Mouse (Mus musculus): ENCODE measurements around the gene Tab3. TPM values are rescaled to one million over a fixed set of nuclear protein-coding genes. Genes with fewer than 3 reads are reported as not detected.

The Tab3 gene
- total RNA-seq (2021) (10 to 100 TPM in 1 of 2 experiments, 1 to 10 TPM in 1; 8.0 to 11.1 TPM), polyA plus RNA-seq (2012; rRNA removed) (2.9 and 3.4 TPM in 2 replicates)
- long read RNA-seq, partial matches to known transcripts = 0 of 1 reads
- long read RNA-seq, other reads (novel, unspliced or antisense) = 1 of 1 reads

DNA sequence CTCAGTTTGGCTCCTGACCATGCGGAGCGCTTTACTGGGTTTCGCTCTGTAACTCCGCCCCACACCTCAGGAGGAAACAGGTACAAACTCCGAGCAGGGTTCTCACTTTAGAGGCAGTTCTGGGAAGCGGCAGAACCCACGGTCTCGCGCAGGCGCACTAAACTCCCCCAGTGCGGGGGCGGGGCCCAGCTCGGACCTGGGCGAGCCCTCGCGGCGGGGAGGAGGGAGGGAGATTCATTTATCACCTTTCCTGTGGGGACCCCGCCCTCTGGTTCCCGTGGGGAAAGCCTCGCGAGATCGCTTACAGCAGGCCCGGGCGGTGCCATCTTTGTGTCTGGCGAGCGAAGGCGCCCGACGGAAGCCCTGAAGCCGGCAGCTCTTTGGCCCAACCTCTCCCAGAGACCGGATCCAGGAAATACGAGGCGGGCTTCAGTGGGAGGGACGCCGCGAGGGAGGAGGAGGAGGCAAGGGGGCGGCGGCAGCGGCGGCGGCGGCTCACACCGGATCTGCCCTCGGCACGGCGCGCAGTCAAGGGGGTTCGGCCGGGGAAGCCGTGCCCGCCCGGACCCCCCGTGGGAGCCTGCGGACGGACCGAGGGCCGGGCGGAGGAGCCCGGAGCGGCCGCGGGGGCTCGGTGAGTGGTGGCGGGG lies at the start of gene Tab3:
Gene Tab3, plus strand, starts transcription at position 491 of the 650 bp plus-strand sequence.
- peak; percentile 97 for DNase-seq

DNA sequence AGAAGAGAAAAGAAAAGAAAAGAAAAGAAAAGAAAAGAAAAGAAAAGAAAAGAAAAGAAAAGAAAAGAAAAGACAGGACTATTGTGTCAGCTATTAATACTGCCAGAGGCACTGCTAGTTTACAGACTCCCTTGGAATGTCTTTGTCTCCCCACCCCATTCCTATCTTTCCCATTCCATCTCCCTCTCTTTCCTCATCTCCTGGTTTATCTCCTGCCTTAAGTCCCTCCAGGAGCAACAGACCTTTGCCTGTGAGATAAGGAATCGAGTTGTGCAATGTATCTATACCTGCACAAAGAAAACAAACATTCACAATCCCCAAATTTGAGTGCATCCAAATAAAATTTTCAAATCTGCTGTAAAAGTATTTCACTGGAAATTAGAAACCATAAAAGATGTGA lies 48.3 kb upstream of the Tab3 start:
- DNase-seq = no peak

DNA sequence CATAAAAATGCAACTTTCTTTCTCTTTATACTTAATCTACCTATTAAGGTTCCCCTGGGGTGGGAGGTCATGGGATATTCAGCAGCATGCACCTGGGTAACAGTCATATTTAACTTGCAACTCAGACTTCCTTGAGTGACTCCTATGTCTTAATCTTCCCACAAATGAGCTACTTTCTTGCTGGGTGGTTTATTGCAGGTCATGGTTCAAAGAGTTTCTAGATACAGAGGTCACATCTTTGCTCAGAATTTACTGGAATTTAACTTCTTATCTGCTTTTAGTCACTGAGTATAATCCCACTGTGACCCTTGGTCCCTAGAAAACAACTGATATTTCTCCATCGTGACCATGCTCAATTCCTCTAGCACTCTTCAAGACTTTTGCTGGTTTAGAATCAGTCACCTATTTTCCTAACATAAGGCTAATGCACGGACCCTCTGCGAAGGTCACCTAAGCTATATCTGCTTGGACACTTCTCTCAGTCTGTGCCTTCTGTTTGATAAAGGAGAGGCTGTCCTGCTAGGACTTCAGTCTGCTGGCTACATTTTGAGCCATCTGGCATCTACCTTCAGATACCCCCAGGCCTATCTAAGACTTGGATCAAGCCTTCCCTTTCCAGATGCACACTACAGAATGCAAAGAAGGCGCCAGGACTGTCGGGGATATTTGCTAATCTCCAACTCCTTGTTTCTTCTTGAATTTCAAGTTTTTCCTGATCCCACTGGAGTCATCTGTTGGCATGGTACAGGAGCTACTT lies 47.4 kb upstream of the Tab3 start:
- no peak for DNase-seq

DNA sequence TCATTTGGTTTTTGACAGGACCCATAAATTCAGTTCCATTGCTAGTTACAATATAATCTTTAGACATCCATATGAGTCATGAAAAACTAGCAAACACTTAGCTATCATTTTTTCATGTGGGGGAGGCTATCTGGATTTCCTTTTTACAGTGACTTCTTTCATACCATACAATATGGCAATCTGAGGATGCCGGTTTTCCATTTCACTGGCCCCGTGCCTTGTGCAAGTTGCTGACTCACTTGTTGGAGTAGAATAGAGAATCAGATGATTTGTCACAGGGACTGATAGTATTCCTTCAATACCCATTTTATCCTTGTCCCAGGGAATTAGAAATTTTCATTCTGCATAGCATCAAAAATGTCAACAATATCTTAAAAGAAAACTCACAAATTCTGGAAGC lies 14.9 kb upstream of the Tab3 start:
- DNase-seq = no peak

DNA sequence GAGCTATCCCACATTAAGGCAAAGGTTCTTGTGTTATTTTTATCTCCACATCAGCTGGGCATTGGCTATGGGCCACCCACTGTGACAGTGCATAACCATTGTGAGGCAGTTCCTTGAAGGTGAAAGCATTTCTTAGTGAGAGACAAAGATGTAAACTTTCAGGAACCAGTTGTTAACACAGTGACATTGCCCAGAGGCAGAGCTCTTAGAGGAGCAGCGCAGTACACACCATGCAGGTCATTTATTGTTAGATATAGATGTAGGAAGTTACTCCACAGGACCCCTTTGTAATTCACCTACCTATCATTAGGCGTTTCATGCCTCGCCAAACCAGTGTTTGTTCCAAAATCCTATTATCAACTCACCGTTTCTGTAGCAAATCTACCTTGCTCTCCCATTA lies 7.6 kb upstream of the Tab3 start:
- DNase-seq = no peak

DNA sequence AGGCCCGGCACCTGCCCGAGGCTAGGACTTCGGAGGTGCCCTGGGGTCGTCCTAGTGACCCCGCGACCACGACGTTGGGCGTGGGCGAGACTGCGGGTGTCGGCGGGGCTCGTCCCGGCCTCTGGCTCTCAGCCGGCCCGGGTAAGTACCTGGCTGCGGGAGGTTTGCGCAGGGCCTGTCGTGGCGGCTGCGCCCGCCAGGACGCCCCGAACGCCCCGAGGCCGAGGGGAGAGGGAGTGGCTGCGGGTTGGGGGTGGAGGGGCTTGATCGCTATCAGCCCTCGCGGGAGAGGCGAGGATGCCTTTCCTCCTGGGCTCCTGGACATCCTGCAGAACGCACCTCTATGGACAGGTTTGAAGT lies 340 bp downstream of the Tab3 start:
- DNase-seq = no peak

DNA sequence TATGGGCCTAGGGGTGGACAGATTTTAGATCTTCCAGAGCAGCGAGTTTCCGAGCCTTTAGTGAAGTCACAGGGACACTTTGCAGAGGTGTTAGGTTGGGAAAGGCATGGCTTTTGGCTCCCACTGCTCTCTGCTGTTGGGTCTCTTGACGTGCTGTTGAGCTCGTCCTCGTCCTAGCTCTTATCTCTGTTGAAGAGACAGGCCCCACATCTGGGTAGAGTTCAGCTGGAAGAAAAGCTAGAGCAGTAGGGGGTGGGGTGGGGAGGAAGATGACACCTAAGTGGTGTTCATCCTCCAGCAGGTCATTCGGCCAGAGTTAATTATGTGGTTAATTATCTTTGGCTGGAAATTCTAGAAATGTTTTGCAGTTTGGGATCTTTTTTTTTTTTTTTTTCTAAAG lies 2.5 kb downstream of the Tab3 start:
- DNase-seq = no peak

DNA sequence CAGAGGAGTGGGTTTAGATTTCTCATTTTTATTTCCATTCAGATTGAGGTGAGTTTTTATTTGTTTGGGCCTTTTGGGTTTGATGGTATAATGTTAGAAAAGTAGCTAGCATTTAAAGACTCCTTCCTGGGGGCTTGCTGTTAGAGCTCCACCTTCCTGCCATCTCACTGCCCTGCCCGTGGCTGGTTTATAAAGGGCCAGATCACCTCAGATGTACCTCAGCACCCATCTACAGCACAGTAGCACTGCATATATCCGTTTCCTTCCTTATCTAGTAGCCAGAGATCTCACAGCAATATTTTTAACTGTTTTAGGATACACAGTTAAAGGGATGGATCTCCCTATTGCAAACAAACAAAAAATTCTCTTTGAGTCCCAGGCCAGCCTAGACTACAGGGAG lies 6.9 kb downstream of the Tab3 start:
- no peak for DNase-seq

DNA sequence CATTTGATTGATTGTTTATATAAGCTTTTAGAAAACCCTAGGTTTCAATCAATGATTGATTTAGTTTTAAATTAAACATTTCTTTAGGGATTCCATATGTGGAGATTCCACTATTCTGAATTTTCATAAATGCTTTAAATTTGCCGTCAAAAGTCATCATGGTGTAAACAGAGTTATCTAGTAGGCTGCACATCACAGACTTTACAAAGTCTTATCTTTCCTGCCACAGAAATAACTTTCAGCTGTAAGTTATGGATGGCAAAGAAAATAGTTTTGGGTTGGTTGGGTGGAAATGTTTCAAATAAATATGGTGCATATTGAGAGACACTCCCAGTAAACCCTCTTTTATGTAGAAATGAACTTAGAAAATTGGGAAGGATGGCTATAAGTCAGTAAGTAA lies 8.7 kb downstream of the Tab3 start:
- no peak for DNase-seq

DNA sequence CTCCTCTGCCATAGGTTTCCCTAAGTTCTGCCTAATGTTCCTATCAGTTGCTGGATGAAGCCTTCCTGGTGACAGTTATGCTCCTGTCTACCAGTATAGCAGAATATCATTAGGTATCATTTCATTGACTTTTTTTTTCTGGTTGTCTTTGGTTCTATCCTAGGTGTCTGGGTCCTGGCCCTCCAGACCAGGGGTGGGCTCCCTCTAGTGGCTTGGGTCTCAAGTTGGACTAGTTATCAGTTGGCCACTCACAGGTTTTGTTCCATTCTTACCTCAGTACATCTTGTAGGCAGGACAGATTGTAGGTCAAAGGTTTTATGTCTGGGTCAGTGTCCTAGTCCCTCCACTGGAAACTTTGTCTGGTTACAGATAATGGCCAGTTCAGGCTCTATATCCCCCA lies 11.8 kb downstream of the Tab3 start:
- DNase-seq = no peak

DNA sequence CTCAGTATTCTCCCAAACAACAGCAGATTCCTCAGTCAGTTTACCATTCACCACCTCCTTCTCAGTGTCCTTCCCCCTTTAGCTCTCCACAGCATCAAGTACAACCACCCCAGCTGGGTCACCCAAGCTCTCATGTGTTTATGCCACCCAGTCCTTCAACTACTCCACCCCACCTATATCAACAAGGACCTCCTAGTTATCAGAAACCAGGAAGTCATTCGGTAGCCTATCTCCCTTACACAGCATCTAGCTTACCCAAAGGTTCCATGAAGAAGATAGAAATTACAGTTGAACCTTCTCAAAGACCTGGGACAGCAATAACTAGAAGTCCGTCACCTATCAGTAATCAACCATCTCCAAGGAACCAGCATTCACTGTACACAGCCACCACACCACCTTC lies 40.9 kb downstream of the Tab3 start:
- DNase-seq = no peak

DNA sequence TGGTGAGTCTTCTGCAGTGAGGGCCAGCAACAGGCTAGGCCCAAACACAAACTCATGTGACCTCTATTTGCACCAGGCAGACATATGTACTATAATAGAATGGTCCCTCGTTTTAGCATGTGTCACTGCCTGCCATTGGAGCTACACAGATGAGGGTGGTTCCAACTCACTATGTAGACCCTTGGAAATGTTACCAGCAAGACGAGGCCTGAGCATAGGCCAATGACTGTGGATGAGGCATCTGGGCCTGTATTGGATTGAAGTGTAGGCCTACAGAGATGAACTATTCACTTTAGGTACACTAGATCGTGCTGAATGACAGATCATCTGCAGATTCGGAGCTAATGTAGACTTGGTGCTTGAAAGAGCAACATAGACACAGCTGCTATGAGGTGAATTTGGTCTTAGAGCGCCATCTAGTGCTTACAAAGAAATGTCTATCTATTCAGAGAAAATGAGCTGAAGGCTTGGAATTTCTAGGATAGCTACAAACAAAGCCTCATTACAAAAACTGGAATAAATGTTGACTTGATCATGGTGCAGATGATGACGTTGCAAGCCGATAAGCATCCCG lies 72.5 kb downstream of the Tab3 start:
- DNase-seq = no peak

DNA sequence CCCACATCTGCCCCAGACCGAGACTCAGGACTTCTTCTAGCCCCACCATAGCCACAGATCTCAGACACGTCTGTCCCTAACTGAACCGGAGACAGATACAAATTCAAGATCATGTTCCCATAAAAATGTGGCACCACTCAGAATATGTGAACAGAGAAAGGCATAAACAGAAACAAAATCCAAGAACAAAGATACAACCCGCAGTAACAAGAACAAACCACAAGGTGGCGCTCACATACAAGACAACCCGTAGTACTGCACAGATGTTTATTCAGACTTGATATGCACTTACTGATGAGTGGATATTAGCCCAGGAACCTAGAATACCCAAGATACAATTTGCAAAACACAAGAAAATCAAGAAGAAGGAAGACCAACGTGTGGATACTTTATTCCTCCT lies 103.0 kb downstream of the Tab3 start:
- DNase-seq = peak; percentile 24

DNA sequence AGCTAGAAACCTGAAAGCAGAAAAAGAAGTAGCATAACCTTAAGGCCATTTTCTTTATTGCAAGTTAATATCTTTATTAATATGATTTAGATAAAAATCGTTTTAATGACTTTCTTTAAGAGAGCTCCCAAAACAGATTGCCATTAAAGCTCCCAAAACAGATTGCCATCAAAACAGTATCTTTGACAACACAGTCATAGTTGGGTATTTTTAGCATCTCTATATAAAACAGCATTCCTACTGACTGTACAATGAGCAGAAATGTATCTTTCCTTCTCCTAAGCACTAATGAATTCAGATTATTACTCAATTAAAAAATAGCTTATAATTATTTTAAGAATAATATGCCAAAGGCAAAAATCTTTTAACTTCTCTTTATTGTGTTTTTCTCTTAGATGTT lies 108.3 kb downstream of the Tab3 start:
- DNase-seq = no peak

DNA sequence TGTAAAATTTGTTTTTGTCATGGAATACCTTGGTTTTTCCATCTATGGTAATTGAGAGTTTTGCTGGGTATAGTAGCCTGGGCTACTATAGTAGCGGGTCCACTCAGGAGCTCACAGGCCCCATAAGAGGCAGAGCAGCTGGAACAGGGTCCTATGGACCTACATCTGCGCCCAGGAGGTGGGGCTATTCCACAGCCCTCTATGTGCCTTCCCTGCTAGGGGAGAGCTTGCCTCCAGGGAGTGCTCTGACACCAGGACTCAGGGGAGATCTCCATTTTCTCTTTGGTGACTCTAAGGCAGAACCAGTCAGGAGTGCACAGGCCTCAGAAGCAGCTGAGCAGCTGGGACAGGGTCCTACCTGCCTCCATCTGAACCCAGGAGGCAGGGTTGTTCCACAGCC lies 109.9 kb downstream of the Tab3 start:
- no peak for DNase-seq

Small RNA genes within 50 kb of the gene (microRNA-seq; reads per million reads assigned to microRNA genes)
- gene Gm44378 = 0 reads per million in 2 experiments

Other genes starting within 250 kb of the Tab3 start
- gene Gk, start 202.8 kb downstream of the Tab3 start, total RNA-seq (2021) = 100 to 1,000 TPM in 1 of 2 experiments, 10 to 100 TPM in 1; 29.2 to 106 TPM
- gene Gk, start 202.8 kb downstream of the Tab3 start, polyA plus RNA-seq (2012; rRNA removed) = 0.99 and 1.1 TPM in 2 replicates

Measured in adrenal gland, adult 2 months (tissue).